Mouse (Mus musculus): ENCODE results near the gene Rbm18. TPM values are rescaled to one million over a fixed set of nuclear protein-coding genes. Genes with fewer than 3 reads are reported as not detected.
A peak's percentile ranks its signal among the peaks of the same experiment; 100 is the strongest.
"Not testable (repeated sequence)": the region's sequence is repeated elsewhere in the genome, so short reads cannot be mapped to it uniquely, and the experiment has no call there.

The Rbm18 gene
- polyA plus RNA-seq (2015; fragmentation: Nextera tagmentation; extraction: Ambion mirVana), result 66.1 and 69.5 TPM in 2 replicates

DNA sequence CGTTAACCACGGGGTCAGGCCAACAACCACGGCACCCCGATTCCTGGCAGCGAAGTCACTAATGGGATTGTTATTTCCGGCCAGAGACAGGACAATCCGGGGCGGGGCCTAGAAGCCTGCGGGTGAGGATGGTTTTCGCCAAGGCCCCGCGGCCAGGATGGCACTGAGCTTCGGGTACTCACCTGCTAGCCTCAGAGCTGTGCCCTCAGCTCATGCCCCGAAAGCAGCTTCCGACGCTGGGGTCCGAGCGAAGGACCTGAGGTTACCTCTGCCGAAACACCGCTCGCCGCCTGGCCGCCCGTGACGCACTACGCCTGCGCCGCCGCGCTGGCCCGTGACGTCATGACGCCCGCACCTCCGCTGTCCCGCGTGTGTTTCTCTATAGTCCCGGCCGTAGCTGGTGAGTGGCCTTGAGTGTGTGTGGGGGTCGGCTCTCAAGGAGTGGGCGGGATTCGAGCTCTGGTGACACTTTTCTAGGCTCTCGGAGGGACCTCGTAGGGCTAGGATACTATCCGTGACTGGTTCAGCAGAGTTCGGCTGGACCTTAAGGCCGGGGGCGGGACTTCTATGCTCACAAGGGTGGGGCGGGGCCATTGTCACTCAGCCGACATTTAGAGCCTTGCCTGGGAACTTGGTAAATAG is at the start of gene Rbm18, which contains the start of gene Mrrf:
TSS of gene Rbm18 (minus strand) at position 474 of the 642 bp plus-strand sequence.
TSS of gene Mrrf (plus strand) at position 90 of the 642 bp plus-strand sequence.
- peak; percentile 94 for ATAC-seq (replicated peaks; ENCODE audit: extremely low read depth, insufficient read depth, low FRiP score)
- Histone ChIP-seq H3K4me3 (ENCODE audit: low read length) (peak within 1 kb of the TSS; percentile 65), H3K36me3 (ENCODE audit: control insufficient read depth, insufficient read depth) (peaks cover 20% of the 10 kb centered on the region), H3K27ac (ENCODE audit: low read length) (peak within 1 kb of the TSS; percentile 97), H3K4me2 (ENCODE audit: low read depth, low read length) (peak within 1 kb of the TSS; percentile 81), H3K9me3 (replicated peaks; ENCODE audit: control insufficient read depth, low read length) (no peaks in the 10 kb centered on the region), H3K27me3 (ENCODE audit: control insufficient read depth, insufficient read depth, low read length) (no peaks in the 10 kb centered on the region), H3K9ac (ENCODE audit: low read length) (peak within 1 kb of the TSS; percentile 87), H3K4me1 (ENCODE audit: control insufficient read depth, insufficient read depth, low read length) (peaks cover 31% of the 10 kb centered on the region)
- under 1% methylated on average over 50 of the region's 50 CpGs for WGBS

DNA sequence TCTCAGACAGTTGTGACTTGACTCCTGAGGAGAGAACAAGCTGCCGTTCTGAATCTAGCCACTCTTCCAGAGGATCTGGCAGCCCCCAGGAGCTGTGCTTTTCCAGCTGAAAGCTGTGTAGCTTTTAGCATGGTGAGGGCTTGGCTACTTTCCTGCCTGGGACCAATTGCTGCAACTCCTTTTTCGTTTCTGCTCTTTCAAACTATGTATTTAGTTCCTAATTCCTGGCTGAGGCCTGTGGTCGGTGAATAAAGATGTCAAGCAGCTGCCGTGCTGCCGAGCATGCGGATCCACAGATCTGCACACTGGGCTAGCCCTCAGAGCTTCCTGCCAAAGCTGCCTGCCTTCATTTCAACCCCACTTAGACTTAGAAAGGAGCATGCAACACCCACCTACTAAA is 48.3 kb upstream of the Rbm18 start:
- H3K27me3 ChIP-seq (ENCODE audit: control insufficient read depth, insufficient read depth, low read length), result no peaks in the 10 kb centered on the region
- H3K4me2 ChIP-seq (ENCODE audit: low read depth, low read length), result no peak overlapping the region
- no peak for ATAC-seq (replicated peaks; ENCODE audit: extremely low read depth, insufficient read depth, low FRiP score)
- no peaks in the 10 kb centered on the region for H3K9me3 ChIP-seq (replicated peaks; ENCODE audit: control insufficient read depth, low read length)
- H3K36me3 ChIP-seq (ENCODE audit: control insufficient read depth, insufficient read depth), result peaks cover 3% of the 10 kb centered on the region; the same call in 1 of the 2 replicates
- peak overlapping the region; percentile 52 for H3K27ac ChIP-seq (ENCODE audit: low read length)
- peaks cover 13% of the 10 kb centered on the region for H3K4me1 ChIP-seq (ENCODE audit: control insufficient read depth, insufficient read depth, low read length)
- no peak overlapping the region for H3K4me3 ChIP-seq (ENCODE audit: low read length)
- WGBS, result 70% methylated on average over 6 of the region's 6 CpGs
- H3K9ac ChIP-seq (ENCODE audit: low read length), result no peak overlapping the region

DNA sequence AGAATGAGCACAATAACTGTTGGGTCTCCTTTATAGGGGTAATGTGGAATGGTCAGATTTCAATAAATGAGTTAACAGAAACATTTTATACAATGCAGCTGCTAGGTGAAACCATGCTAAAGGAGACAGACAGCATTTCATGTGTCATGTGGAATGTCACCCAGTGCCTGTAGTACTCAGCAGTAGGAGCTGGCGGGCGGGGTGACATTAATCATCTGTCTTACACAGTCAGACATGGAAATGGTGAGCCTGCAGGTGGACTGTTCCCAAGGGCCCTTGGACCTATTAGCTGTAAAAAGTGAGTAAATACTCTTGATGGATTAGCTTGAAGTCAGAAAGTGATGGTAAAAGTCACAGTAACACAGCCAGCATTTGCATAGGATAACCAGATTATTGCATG is 47.6 kb upstream of the Rbm18 start:
- no peak overlapping the region for H3K4me2 ChIP-seq (ENCODE audit: low read depth, low read length)
- H3K4me3 ChIP-seq (ENCODE audit: low read length), result no peak overlapping the region
- H3K9ac ChIP-seq (ENCODE audit: low read length), result no peak overlapping the region
- no peaks in the 10 kb centered on the region for H3K27me3 ChIP-seq (ENCODE audit: control insufficient read depth, insufficient read depth, low read length)
- no peak for ATAC-seq (replicated peaks; ENCODE audit: extremely low read depth, insufficient read depth, low FRiP score)
- 85% methylated on average over 2 of the region's 2 CpGs for WGBS
- H3K9me3 ChIP-seq (replicated peaks; ENCODE audit: control insufficient read depth, low read length), result no peaks in the 10 kb centered on the region
- peak overlapping the region; percentile 85 for H3K27ac ChIP-seq (ENCODE audit: low read length)
- peaks cover 3% of the 10 kb centered on the region; the same call in 1 of the 2 replicates for H3K36me3 ChIP-seq (ENCODE audit: control insufficient read depth, insufficient read depth)
- H3K4me1 ChIP-seq (ENCODE audit: control insufficient read depth, insufficient read depth, low read length), result peaks cover 14% of the 10 kb centered on the region

DNA sequence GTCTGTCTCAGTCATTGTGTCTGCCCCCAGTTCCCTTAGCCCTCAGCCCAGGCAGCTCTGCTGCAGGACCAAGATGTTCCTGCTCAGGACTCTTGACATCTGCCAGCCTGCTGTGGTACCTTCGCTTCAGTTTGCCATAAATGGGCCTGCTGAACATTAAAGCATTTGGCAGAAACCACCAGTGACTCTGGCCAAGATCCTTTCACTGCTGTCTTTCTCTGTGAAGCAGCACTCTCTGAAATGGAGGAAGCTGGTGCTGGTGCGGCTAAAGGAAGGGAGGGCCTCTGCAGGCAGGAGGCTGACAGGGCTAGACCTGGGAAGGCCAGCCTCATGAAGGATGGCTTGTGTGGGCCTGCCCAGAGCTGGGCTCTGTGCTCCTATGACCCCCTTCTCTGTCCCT is 46.7 kb upstream of the Rbm18 start:
- H3K4me2 ChIP-seq (ENCODE audit: low read depth, low read length), result no peak overlapping the region
- H3K27me3 ChIP-seq (ENCODE audit: control insufficient read depth, insufficient read depth, low read length), result no peaks in the 10 kb centered on the region
- peak overlapping the region; percentile 37 for H3K9ac ChIP-seq (ENCODE audit: low read length)
- H3K36me3 ChIP-seq (ENCODE audit: control insufficient read depth, insufficient read depth), result peaks cover 3% of the 10 kb centered on the region; the same call in 1 of the 2 replicates
- H3K9me3 ChIP-seq (replicated peaks; ENCODE audit: control insufficient read depth, low read length), result no peaks in the 10 kb centered on the region
- H3K27ac ChIP-seq (ENCODE audit: low read length), result peak overlapping the region; percentile 85
- WGBS, result 22% methylated on average over 2 of the region's 2 CpGs
- peaks cover 16% of the 10 kb centered on the region for H3K4me1 ChIP-seq (ENCODE audit: control insufficient read depth, insufficient read depth, low read length)
- ATAC-seq (replicated peaks; ENCODE audit: extremely low read depth, insufficient read depth, low FRiP score), result peak; percentile 83
- H3K4me3 ChIP-seq (ENCODE audit: low read length), result no peak overlapping the region

DNA sequence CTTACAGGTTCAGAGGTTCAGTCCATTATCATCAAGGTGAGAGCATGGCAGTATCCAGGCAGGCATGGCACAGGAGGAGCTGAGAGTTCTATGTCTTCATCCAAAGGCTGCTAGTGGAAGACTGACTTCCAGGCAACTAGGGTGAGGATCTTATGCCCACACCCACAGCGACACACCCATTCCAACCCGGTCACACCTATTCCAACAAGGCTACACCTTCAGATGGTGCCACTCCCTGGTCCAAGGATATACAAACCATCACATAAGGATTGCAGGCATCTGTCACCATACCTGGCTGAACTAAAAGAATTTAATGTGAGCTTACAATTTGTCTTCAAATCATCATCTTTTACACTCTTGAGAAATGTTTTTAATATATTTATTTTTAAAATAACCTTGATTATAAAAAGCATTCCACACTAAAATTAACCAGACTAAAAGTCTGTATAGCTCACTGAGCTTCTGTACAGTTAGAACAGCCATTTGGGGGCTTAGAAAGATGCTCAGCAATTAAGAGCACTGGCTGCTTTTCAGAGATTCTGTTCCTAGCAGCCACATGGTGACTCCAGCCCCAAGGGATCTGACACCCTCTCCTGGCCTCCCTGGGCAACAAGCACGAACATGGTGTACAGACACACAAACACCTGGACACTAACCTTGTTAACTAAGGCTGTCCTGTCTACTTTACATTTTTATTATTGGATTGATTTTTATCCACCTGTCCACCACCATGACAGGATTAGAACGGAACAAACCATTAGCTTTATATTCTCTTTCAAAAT is 45.2 kb upstream of the Rbm18 start:
- not testable (repeated sequence) for H3K36me3 ChIP-seq (ENCODE audit: control insufficient read depth, insufficient read depth); ATAC-seq (replicated peaks; ENCODE audit: extremely low read depth, insufficient read depth, low FRiP score); H3K9me3 ChIP-seq (replicated peaks; ENCODE audit: control insufficient read depth, low read length); H3K9ac ChIP-seq (ENCODE audit: low read length); H3K4me3 ChIP-seq (ENCODE audit: low read length); H3K27ac ChIP-seq (ENCODE audit: low read length); H3K27me3 ChIP-seq (ENCODE audit: control insufficient read depth, insufficient read depth, low read length); H3K4me2 ChIP-seq (ENCODE audit: low read depth, low read length)
- WGBS, result 93% methylated on average over 4 of the region's 4 CpGs
- peaks cover 16% of the 10 kb centered on the region for H3K4me1 ChIP-seq (ENCODE audit: control insufficient read depth, insufficient read depth, low read length)

DNA sequence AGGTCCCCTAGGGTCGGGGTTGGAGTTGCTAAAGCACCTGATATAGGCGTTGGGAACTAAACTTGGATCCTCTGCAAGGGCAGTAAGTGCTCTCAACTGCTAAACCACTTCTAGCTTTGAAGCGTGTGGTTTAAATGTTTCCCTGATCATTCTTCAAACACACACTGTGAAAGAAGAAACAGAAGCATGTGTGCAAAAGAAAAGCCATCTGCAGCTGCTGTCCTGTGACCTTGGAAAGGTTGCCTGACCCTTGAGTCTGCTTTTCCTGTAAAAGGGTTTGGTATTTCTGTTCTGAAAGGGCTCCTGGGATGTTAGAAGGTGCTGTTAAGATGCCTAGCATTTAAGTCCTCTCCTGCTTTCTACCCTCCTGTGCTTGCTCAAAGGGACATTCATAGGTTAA is 42.9 kb upstream of the Rbm18 start:
- H3K36me3 ChIP-seq (ENCODE audit: control insufficient read depth, insufficient read depth), result peaks cover 9% of the 10 kb centered on the region; the same call in 1 of the 2 replicates
- ATAC-seq (replicated peaks; ENCODE audit: extremely low read depth, insufficient read depth, low FRiP score), result no peak
- H3K4me3 ChIP-seq (ENCODE audit: low read length), result no peak overlapping the region
- 39% methylated on average over 3 of the region's 3 CpGs for WGBS
- no peaks in the 10 kb centered on the region for H3K27me3 ChIP-seq (ENCODE audit: control insufficient read depth, insufficient read depth, low read length)
- H3K4me2 ChIP-seq (ENCODE audit: low read depth, low read length), result no peak overlapping the region
- no peaks in the 10 kb centered on the region for H3K9me3 ChIP-seq (replicated peaks; ENCODE audit: control insufficient read depth, low read length)
- peaks cover 19% of the 10 kb centered on the region for H3K4me1 ChIP-seq (ENCODE audit: control insufficient read depth, insufficient read depth, low read length)
- H3K9ac ChIP-seq (ENCODE audit: low read length), result no peak overlapping the region
- H3K27ac ChIP-seq (ENCODE audit: low read length), result peak overlapping the region; percentile 36

DNA sequence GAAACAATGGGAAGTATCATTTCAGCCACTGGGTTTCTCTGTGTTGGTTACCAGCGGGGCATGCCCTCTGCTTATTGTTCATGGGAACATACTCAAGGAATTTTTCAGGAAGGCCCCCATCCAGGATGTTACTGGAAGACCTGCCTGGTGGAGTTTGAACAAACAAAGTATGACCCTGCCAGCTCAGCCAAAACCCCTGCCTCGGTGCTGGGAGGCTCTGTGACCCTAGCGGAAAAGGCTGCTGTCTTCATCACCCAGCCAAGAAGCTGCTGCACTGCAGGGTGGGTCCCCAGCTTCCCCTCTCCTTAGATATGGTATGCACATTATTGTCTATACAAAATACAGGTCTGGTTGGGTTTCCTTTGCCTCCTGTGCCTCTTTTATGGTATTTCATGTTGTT is 36.0 kb upstream of the Rbm18 start:
- Histone ChIP-seq H3K9ac (ENCODE audit: low read length) (no peak overlapping the region), H3K36me3 (ENCODE audit: control insufficient read depth, insufficient read depth) (peaks cover 8% of the 10 kb centered on the region; the same call in 1 of the 2 replicates), H3K4me2 (ENCODE audit: low read depth, low read length) (no peak overlapping the region), H3K27me3 (ENCODE audit: control insufficient read depth, insufficient read depth, low read length) (no peaks in the 10 kb centered on the region), H3K4me1 (ENCODE audit: control insufficient read depth, insufficient read depth, low read length) (peaks cover 20% of the 10 kb centered on the region), H3K9me3 (replicated peaks; ENCODE audit: control insufficient read depth, low read length) (no peaks in the 10 kb centered on the region), H3K4me3 (ENCODE audit: low read length) (no peak overlapping the region), H3K27ac (ENCODE audit: low read length) (no peak overlapping the region)
- no peak for ATAC-seq (replicated peaks; ENCODE audit: extremely low read depth, insufficient read depth, low FRiP score)
- WGBS, result 73% methylated on average over 3 of the region's 3 CpGs

DNA sequence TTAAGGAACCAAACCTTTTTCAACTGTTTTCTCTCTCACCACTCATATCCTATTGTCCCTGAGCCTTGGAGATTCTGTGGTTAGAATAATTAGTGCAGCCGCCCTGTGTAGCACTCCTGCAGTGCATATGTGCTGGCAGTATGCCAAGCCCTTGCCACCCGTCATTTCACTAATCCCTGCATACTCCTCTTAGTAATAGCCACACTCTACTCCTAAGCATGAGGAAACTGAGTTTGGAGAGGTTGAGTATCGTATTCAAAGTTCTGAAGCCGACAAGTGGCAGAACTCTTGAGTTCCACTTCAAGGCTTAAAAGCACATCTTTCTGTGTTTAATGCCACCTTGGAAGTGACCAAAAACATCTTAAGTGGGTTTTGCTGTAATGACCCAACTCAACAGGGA is 35.6 kb upstream of the Rbm18 start:
- H3K9ac ChIP-seq (ENCODE audit: low read length), result no peak overlapping the region
- H3K4me2 ChIP-seq (ENCODE audit: low read depth, low read length), result no peak overlapping the region
- WGBS, result 50% methylated on average over 4 of the region's 4 CpGs
- no peaks in the 10 kb centered on the region for H3K9me3 ChIP-seq (replicated peaks; ENCODE audit: control insufficient read depth, low read length)
- no peaks in the 10 kb centered on the region for H3K27me3 ChIP-seq (ENCODE audit: control insufficient read depth, insufficient read depth, low read length)
- ATAC-seq (replicated peaks; ENCODE audit: extremely low read depth, insufficient read depth, low FRiP score), result no peak
- H3K4me1 ChIP-seq (ENCODE audit: control insufficient read depth, insufficient read depth, low read length), result peaks cover 24% of the 10 kb centered on the region
- no peak overlapping the region for H3K27ac ChIP-seq (ENCODE audit: low read length)
- no peak overlapping the region for H3K4me3 ChIP-seq (ENCODE audit: low read length)
- H3K36me3 ChIP-seq (ENCODE audit: control insufficient read depth, insufficient read depth), result peaks cover 3% of the 10 kb centered on the region; the same call in 1 of the 2 replicates

DNA sequence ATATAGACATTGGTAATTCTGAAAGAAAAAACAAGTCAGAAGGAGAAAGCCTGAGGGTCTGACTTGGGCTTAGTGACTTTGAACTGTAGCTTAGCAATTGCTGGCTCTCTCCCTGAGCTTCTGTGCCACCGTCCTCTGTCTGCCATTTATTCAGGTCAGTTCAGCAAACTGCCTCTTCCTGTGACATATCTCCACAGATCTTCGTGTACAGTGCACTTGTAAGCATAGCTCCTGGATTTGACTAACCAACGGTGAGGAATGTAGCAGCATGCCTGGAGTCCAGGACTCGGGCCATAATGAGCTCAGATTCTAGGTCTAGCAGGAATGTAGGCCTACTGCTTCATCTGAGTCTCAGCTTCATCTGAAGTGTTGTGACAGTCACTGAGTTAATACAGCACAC is 32.6 kb upstream of the Rbm18 start:
- no peaks in the 10 kb centered on the region for H3K27me3 ChIP-seq (ENCODE audit: control insufficient read depth, insufficient read depth, low read length)
- H3K36me3 ChIP-seq (ENCODE audit: control insufficient read depth, insufficient read depth), result 0 out of 2 replicates have a peak, but pooled peaks cover 4% of the 10 kb centered on the region
- peak overlapping the region; percentile 40 for H3K27ac ChIP-seq (ENCODE audit: low read length)
- H3K4me3 ChIP-seq (ENCODE audit: low read length), result no peak overlapping the region
- no peak overlapping the region for H3K4me2 ChIP-seq (ENCODE audit: low read depth, low read length)
- peaks cover 22% of the 10 kb centered on the region for H3K4me1 ChIP-seq (ENCODE audit: control insufficient read depth, insufficient read depth, low read length)
- no peaks in the 10 kb centered on the region for H3K9me3 ChIP-seq (replicated peaks; ENCODE audit: control insufficient read depth, low read length)
- no peak for ATAC-seq (replicated peaks; ENCODE audit: extremely low read depth, insufficient read depth, low FRiP score)
- H3K9ac ChIP-seq (ENCODE audit: low read length), result no peak overlapping the region
- WGBS, result 46% methylated on average over 4 of the region's 4 CpGs

Measured in heart, embryonic 16.5 days (tissue).